Mouse (Mus musculus): ENCODE data around the gene Pcgf2.

Gene Pcgf2

DNA sequence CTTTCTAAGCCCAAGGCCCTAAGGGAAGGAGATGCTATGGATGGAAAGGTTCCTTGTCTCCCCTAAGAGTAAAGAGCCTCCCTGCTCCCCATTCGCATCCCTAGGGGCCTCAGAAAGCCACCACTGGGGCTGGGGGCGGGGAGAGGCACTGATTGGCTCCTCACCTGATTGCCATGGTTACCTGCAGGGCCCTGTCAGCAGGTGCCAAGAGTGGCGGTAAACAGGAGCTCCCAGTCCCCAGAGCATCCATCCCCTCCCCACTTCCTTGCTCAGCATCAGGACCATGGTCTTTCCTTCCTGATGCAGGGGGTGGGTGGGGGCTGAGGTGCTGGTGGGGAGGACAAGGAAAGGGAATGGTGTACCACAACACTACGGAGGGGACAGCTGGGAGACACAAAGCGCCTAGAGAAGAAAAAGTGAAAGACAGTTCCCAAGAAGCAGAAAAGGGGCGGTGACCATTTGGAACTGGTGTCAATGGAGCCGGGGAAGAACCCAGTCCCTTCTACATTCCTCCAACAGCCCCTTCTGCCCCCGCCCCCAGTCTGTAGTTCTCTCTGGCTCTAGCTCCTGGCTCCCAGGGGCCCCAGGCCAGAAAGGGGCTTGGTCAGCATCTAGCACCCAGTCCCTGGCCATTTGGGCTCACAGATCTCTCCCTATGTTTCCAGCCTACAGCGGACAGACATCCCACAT, 4.4 kb downstream of the Pcgf2 start:
- no peak for DNase-seq (ENCODE audit: extremely low read depth, low read depth, low spot score)

DNA sequence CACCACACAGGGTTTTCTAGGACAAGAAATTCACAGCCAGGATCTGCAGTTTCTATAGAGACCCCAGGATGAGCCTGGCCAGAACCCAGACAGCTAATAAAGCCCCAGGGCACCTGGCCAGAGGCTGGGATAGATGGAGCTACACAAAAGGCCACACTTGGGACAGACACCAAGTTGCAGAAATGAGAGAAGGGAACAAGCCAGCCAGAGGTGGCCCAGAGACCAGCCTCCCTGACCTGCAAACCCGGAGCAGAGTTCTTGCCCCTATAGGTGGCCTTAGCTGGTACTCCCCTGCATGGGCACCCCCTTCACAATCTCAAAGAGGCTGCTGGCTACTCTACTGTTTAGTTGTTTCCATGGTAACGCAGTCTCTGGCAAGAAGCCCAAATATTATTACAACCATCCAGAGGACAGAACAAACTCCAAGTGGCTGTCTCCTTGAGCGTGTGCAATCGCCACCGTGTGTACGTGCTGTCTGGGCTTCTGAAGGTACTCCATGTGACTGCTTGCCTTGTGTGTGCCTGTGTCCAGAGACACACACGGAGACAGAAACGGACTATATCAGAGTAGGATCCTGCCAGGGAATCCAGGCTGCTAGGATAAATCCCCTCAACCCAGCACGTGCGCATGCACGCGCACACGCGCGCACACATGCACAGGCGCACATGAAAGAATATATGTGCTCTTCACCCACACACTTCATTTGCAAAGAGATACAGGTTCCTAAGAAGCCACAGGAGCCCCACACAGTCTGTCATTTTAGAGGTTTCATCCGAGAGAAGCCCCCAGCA, 5.2 kb downstream of the Pcgf2 start:
- no peak for DNase-seq (ENCODE audit: extremely low read depth, low read depth, low spot score)

DNA sequence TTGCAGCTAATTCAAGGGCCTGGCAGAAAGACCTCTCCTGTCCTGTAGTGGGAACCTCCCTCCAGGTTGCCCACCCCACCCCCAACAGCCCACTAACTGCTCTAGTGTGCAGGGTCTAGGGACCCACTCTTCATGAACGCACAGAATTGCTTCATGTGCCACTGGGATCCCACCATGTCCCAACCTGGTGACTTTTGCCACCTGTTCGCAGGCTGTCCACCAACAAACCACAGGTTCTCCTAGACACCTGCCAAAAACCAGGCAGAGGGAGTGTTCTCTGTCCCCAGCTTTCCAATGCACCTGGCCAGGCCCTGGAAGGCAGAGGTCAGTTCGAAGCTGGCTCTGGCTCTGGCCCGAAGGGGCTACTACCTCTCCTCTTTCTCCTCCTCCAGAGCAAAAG, 5.9 kb downstream of the Pcgf2 start:
- DNase-seq (ENCODE audit: extremely low read depth, low read depth, low spot score): no peak

DNA sequence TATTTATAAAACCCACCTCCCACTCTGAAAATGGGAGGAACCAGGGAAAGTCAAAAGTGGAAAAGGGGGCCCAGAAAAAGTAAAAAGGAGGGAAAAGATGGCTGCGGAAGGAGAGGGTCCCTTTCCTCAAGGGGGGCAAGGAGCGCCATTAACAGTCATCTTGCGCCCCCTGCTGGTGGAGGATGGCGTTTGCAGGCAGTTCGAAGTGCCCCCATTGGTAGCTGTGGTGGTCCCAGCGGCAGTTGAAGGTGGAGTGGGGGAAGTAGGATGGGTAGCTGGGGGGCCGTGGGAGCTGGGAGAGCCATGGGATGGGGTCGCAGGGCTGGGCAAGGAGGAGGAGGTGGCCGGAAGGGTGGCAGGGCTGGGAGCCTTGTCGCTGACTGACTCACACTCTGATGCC, 10.4 kb downstream of the Pcgf2 start:
- DNase-seq (ENCODE audit: extremely low read depth, low read depth, low spot score): no peak

GRCm38 (mm10) chr11:97687061-97687460, 13.2 kb downstream of the Pcgf2 start:
- no peak for DNase-seq (ENCODE audit: extremely low read depth, low read depth, low spot score)

DNA sequence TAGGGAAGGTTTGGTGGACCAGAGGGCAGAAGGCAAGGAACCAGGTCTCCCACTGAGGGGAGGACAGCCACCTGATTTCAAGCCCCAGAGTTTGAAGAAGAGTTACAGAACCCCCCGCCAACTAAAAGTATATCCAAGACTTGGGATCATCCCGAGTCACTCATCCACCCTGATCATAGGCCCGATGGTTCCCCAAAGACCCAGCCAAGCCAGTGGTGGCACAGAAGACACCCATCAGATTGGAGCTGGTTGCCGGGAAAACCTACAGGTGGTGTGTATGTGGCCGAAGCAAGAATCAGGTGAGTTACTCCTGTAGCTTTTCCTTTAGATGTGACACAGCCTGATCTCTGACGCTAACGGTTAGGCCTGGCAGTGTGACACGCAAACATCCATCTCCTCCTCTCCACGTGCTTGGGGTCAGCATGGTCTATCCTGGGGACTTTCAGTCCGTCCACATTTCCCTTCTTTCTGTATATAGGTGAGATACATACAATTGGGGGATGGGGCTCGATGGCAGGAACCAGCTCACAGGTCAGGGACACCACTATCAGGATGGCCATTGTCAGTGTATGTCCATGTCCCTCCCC, 13.9 kb downstream of the Pcgf2 start:
- no peak for DNase-seq (ENCODE audit: extremely low read depth, low read depth, low spot score)

- DNase-seq (ENCODE audit: extremely low read depth, low read depth, low spot score): no peak
These were observed 14.5 kb downstream of the Pcgf2 start, which contains the start of gene Cisd3 for GRCm38 (mm10) chr11:97685613-97686321. Gene Cisd3, plus strand, starts transcription at chr11:97685826.

DNA sequence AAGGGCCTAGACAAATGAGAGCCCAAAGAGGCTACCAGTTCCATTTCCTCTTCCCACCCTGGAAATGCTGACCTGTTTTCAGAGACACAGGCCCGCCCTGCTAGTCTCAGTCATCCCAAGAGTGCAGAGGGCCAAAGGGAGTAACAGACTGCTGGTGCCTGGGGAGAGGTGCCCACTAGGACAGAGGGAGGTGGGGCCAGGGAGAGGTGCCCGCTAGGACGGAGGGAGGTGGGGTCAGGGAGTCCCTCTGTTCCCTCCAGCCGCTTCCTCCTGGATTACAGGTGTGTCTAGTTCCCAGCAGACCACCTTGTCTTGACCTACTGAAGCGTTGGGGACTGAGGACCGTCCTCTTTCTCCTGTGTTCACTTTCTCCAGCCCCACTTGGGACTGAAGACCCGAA, 15.5 kb downstream of the Pcgf2 start:
- no peak for DNase-seq (ENCODE audit: extremely low read depth, low read depth, low spot score)

- DNase-seq (ENCODE audit: extremely low read depth, low read depth, low spot score): no peak
These were observed 16.1 kb downstream of the Pcgf2 start for GRCm38 (mm10) chr11:97684063-97684680.

DNA sequence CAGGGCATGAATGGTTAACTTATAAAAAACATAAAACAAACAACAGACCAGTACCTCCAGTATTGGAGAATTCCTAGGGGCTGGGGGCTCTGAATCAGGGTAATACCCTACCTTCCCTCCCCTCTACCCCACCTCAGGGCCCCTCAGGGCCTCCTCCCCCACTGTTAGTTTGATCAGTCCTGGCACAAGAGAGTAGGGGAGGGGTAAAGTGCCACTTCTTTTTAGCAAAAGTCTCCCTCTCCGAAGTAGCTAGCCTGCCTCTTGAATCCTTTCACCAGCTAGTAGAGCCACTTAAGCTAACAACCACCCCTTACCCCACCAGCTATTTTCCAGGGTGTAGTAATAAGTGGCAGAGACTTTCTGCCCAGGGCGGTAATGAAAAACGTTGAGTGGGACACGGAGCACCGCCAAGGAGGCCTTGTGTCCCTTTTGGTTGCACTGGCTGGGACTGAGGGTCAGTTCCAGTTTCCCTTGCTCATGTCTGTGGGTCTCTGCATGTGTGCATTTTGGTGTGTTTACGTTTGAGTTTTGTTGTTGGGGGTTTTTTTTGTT, 17.7 kb downstream of the Pcgf2 start:
- no peak for DNase-seq (ENCODE audit: extremely low read depth, low read depth, low spot score)

- DNase-seq (ENCODE audit: extremely low read depth, low read depth, low spot score): no peak
These were observed 19.9 kb downstream of the Pcgf2 start for GRCm38 (mm10) chr11:97680430-97680829.

DNA sequence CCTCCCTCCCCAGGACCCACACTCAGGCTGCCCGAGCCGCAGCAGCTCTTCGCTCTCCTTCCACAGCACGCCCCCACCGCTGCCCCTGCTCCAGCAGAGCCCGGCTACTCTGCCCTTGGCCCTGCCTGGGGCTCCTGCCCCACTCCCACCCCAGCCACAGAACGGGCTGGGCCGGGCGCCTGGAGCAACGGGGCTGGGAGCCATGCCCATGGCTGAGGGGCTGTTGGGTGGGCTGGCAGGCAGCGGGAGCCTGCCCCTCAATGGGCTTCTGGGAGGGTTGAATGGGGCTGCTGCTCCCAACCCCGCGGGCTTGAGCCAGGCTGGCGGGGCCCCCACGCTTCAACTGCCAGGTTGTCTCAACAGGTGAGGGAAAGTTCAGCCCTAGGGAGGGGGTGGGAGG, 22.0 kb downstream of the Pcgf2 start:
- no peak for DNase-seq (ENCODE audit: extremely low read depth, low read depth, low spot score)

GRCm38 (mm10) chr11:97677842-97678241, 22.5 kb downstream of the Pcgf2 start:
- DNase-seq (ENCODE audit: extremely low read depth, low read depth, low spot score): no peak

- no peak for DNase-seq (ENCODE audit: extremely low read depth, low read depth, low spot score)
These were observed 22.9 kb downstream of the Pcgf2 start for GRCm38 (mm10) chr11:97677381-97677780.

DNA sequence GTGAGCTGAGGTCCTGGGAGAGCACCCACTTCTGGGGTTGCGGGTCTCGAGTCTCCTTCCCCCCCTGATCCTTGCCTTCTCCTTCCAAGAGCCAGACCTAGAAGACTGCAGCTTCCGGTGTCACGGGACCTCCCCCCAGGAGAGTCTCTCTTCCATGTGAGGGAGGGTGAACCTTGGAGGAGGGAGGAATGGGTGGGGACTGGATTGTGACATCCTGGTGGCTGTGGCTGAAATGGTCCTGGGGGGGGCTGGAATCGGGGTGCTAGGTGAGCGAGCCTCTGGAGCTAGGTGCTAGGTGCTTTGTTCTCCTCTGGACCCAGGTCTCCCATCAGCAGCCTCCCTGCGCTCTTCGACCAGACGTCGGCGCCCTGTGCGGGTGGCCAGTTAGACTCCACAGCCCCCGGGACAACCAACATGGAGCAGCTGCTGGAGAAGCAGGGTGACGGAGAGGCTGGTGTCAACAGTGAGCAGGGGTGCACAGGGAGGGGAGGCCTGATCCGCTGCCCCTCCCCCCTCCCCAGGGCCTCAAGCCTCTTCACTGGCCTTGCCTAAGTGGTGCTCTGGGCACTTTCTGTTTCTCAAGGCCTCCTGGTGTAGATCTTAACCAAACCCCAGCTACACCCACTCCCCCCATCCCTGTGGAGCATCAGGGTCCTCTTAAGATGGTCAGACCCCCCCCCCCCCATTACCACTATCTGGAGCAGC, 24.1 kb downstream of the Pcgf2 start:
- no peak for DNase-seq (ENCODE audit: extremely low read depth, low read depth, low spot score)

DNA sequence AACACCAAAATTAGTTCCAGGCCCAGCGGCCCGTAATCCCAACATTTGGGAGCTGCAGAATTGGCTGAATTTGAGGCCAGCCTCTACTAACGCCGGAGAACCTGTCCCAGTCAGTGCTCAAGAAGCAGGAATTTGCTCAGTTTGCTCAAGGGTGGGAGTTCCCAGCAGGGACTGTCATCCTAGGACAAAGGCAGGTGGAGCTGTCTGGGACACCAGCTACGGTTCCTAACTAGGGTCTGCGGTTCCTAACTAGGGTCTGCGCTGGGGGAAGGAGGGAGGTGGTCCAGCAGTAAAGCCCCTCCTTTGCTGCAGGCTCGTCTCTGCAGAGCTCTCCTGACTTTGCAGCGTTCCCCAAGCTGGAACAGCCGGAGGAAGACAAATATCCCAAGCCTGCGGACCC, 27.1 kb downstream of the Pcgf2 start:
- no peak for DNase-seq (ENCODE audit: extremely low read depth, low read depth, low spot score)

DNA sequence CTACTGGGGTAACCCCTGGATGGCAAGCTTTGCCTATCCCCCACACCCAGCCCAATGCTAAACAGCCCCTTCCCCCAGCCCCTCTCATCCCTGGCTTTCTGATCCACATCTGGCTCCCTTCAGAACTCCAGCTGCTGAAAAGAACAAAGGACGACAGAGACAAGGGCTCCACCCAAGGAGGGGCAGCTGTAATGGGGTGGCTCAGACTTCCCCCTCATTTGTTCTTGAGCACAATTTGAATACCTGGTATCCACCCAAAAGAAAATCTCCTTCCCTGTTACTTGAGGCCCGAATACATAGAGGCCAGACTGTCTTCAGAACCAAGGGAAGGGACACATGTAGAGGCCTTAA, 29.1 kb downstream of the Pcgf2 start:
- DNase-seq (ENCODE audit: extremely low read depth, low read depth, low spot score): no peak

DNA sequence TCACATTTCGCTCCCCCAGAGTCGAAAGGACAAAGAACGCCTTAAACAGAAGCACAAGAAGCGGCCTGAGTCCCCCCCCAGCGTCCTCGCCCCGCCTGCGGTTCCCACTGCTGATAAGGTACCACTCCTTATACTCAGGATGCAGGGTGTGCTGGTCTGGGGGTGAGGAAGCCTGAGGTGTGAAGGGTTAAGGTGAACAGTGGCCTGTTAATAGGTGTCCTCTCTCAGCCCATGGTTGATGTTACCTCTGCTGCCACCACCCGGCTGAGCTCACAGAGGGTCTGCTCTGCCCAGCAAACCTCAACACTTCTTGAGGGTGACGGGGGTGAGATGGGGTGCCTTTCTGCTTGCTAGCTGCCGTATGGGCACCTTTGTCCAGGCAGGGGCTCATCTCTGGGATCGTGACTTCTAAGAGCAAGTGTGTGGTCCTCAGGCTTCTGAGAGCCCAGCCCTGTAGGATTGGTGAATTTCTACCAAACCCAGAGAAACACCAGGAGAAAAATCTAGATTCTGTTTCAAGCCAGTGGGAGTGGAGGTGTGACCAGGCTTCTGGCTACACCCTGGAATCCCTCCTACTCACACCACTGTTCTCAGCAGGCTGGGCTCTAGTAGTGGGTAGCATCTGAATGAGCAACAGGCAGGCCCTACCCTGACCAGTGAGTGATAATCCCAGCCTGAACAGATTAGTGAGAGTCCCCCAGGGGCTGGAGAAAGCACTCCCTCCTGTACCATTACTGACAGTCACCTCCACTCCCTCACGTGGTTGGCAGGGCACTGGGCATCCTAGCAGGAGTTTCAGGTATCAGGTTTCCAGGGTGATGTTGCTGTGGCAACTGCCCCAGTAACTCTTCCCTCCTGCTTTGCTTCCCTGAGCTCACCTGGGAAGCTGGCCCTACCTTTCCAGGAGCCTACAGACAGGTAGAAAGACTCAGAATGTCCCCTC, 29.8 kb downstream of the Pcgf2 start:
- DNase-seq (ENCODE audit: extremely low read depth, low read depth, low spot score): no peak

DNA sequence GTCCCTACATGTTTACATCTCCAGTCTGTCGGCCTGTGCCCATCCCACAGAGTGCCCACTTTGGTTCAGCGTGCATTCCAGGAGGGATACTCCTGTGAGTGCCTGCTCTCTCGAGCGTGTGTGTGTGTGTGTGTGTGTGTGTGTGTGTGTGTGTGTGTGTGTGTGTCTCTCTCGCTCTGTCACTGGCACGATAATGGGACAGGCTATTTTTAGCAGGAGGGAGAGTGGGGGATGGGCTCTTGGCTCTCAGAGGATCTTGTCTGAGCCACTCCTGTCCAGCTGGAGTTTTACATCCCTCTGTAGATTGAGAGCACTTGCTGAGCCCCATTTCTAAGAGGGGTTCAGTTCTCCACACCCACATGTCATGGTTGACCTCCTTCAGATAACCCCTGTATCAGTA, 30.5 kb downstream of the Pcgf2 start:
- no peak for DNase-seq (ENCODE audit: extremely low read depth, low read depth, low spot score)
